Mouse (Mus musculus) spleen, postnatal 36 days (tissue): ENCODE measurements around the gene Doc2a.

ENCODE experiments used
- DNase-seq, 2 experiments: peaks; one replicate each; pipeline ENCODE4 v3.0.0; 2022; ENCODE audit warnings: low spot score in 2 of 2, mixed read lengths in 1 of 2

Gene Doc2a

DNA sequence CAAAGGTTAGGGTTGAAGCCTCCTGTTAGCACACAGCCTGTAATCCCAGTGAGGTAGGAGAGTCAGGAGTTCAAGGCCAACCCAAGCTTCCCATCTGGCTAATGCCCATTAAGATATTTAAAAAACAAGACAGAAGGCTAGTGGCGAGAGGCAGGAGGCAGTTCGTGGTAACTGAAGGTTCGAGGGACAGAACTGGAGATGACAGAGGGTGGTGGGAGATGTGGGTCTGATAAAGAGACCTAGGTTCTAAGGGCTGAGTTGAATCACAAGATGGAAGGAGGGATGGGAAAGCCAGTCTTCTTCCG is at the start of gene Doc2a:
Gene Doc2a, plus strand, starts transcription at position 301 of the 305 bp plus-strand sequence.
- DNase-seq, result no peak

DNA sequence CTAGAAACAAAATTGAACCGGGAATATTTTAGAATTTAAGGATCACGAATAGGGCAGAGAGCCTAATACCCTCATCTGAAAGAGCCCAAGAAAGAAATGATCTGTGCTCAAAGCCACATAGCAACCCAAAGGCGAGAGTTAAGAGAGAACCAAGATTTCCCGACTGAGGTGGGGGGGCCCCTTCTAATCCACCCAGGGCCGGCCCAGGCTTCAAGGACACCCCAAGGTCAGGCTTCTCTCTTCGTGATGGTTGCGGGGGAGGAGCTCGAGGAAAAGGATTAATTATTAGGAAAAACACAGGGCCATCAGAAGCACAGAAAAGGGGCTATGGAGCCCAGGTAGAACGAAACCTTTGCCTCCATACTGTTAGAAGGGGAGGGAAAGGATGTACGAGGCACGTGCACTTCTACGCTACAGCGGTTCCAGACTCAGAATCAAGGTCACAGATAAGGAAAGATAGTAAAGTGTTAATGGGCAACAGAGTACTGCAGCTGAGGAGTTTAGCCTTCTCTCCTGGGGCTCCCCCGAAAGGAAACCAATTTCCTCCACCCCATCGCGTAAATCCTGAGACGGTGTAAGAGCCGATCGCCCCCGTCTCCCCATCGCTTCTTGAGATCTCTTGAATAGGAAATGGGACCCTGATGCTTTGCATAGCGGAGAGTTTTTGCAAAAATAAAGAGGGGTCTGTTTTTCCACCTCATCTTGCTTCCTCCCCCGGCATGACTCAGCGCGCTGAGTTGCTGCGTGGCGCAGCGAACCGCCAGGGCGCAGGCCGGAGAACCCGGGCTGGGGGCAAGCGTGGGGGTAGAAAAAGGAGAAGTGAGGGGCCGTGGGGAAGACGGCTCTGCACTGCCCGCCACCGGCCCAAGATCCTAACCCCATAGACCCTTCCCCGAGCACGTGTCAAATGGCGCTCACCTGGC is 48.8 kb upstream of the Doc2a start:
- DNase-seq, result peak; percentile 63 to 64

- DNase-seq, result peak; percentile 98
These were observed 48.2 kb upstream of the Doc2a start for GRCm38 (mm10) chr7:126799050-126799467.

GRCm38 (mm10) chr7:126799468-126800268 is 47.5 kb upstream of the Doc2a start:
- DNase-seq, result peak in 1 of 2 experiments; percentile 41

GRCm38 (mm10) chr7:126800269-126801056 is 46.8 kb upstream of the Doc2a start:
- DNase-seq, result no peak

DNA sequence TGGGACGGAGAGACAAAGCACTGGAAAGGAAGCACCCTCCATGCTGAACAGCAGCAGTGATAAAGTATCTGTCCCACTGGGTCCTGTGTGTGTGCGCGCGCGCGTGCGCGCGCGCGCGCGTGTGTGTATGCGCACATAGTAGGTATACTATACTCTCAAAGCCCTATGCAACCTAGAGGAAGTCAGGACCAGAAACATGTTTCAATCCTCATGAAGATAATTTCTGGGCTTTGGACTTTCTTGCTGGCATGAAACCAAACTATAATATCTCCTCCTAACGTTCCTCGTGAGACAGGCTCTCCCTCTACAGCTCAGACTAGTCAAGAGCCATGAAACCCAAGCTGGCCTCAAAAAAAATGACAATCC is 46.2 kb upstream of the Doc2a start:
- no peak for DNase-seq

DNA sequence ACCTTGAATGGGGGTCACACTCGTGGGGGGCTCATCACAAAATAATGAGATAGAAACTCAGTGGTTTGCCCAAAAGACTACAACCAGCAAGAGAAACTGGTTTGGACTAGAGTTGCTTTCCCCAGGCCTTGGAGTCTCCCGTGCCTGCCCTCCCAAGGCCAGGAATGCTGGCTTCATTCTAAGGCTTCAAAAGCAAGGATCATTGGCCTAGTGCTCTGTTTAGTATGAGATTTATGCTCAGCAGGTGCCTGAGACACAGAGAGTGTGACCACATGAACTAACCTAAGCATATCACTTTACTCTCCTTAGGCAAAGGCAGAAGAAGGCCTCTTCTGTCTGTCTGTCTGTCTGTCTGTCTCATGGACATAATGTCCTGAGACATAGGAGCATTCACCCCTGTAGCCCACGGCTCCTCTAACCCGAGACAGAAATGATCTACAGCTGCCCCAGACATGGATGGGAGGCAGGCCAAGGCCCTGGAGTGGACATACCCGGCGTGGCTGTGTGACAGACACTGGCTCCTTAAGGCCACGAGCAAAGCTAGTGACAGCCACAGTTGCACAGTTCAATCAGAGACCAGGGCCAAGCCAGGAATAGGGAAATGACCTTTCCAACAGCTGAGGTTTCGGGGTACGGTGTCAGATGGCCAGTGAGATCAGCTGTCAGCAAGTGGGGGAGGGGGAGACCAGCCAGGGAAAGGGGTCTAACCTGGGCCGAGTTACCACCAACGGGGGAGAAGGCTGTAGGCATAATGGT is 44.9 kb upstream of the Doc2a start:
- DNase-seq, result no peak

DNA sequence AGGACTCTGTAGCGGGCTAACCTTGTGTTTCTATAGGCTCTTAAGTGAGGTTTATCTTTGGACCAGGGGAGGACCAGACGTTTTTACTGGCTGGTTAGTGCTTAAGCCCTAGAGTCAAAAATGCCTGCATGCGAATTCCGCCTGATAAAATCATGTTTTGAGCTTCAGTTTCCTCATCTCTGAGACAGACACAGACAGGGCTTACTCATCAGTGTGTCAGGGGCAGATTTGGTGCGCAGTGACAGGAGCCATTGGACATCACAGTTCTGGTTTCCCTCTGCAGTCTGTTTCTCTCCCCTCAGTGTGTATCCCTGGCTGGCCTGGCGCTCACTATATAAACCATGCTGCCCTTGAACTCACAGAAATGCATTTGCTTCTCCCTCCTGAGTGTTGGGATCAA is 44.0 kb upstream of the Doc2a start:
- DNase-seq, result no peak

GRCm38 (mm10) chr7:126803751-126804150 is 43.5 kb upstream of the Doc2a start:
- DNase-seq, result no peak

- DNase-seq, result no peak
These were observed 40.3 kb upstream of the Doc2a start for GRCm38 (mm10) chr7:126806956-126807355.

- no peak for DNase-seq
These were observed 39.8 kb upstream of the Doc2a start for GRCm38 (mm10) chr7:126807405-126807804.

- DNase-seq, result peak; percentile 69 to 75
These were observed 38.3 kb upstream of the Doc2a start for GRCm38 (mm10) chr7:126808703-126809455.

DNA sequence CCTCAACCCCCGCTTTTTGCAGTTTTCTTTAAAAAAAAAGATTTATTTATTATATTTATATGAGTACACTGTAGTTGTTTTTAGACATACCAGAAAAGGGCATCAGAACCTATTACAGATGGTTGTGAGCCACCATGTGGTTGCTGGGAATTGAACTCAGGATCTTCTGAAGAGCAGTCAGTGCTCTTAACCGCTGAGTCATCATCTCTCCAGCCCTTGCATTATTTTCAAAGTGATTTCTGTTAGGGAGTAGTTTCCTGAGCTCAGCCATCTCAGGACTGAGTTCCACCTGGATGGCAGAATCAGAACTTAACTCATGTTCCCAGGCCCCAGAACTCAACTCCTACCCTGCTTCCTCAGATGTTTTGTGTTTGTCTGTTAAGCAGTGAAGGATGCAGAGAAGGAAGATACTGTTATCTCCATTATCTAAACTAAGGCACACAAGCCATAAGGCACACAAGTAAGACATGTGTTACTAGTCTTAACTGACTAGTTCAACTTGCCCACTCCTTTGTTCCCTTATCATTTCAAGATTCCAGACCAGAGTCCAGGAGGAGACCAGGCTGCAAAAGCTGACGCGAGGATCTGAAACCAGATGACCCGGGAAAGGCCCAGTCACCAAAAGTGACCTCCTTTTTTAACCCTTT is 37.4 kb upstream of the Doc2a start:
- DNase-seq, result no peak

DNA sequence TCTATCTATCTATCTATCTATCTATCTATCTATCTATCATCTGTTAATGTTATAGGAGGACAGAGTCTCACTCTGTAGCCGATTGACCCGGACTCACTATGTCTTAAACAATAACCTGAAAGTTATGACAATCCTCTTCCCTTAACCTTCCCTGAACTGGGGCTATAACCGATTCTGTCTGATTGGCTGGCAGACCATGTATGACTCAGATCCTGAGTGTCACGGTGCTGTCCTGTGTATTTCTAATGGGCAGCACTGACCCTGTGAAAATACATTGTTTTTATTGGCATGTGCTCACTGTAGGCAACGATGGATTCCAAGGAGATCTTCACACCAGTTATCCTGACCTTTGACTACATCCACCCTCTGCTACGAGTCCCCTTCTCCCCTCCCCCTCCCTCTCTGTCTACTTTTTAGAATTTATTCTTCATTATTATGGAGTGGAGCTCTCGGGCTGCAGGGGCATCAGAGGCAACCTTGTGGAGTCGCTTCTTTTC is 31.4 kb upstream of the Doc2a start:
- DNase-seq, result no peak

GRCm38 (mm10) chr7:126816494-126816893 is 30.7 kb upstream of the Doc2a start:
- DNase-seq, result no peak

- no peak for DNase-seq
These were observed 29.6 kb upstream of the Doc2a start for GRCm38 (mm10) chr7:126817595-126817994.

DNA sequence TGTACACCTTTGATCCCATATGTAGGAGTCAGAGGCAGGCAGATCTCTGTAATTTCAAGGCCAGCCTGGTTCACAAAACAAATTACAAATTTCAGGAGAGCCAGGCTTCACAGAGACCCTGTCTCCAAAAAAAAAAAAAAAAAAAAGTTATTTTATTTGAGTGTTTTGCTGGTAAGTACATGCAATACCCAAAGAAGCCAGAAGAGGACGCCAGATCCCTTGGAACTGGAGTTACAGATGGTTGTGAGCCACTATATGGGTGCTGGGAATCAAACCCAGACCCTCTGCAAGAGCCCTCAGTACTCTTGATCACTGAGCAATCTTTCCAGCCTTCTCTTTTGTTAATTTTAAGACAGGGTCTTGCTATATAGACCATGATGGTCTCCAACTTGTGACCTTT is 28.4 kb upstream of the Doc2a start:
- no peak for DNase-seq

GRCm38 (mm10) chr7:126821835-126822511 is 25.2 kb upstream of the Doc2a start:
- peak; percentile 65 to 66 for DNase-seq

GRCm38 (mm10) chr7:126822741-126823140 is 24.5 kb upstream of the Doc2a start:
- DNase-seq, result no peak
